Mouse (Mus musculus) T-helper 2 cell (primary cell): Measurements from ENCODE around the gene Crygc.

Experiments
- in situ Hi-C: fragments of 300-600 bp; cut with MboI, MseI; formaldehyde crosslinking; loops from one replicate; pipeline ENCODE4 v1.15.1; 2025; ENCODE audit warnings: high pct_unique_total_duplicates

Gene Crygc

DNA sequence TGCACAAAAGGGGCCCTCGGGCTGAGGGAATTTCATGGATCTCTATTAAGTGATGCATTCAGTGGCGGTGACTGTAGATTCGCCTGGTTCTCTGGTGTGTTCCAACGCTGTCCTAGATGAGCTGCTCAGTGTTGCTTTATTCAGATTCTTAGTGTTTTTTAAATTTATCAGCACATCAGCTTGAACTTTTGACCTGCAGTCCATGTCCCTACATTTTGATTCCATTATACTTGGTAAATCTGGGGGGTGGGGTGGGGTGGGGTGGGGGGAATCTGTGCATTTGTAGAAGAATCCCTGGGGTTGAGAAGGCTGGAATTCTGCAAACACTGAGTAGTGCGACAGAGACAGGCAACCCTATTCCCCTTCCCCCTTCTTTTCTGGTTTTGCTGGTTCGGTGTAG lies at the start of gene Crygc:
Gene Crygc (minus strand): TSS at position 101 of the 400 bp plus-strand sequence.
- in situ Hi-C loops = no loop called here

DNA sequence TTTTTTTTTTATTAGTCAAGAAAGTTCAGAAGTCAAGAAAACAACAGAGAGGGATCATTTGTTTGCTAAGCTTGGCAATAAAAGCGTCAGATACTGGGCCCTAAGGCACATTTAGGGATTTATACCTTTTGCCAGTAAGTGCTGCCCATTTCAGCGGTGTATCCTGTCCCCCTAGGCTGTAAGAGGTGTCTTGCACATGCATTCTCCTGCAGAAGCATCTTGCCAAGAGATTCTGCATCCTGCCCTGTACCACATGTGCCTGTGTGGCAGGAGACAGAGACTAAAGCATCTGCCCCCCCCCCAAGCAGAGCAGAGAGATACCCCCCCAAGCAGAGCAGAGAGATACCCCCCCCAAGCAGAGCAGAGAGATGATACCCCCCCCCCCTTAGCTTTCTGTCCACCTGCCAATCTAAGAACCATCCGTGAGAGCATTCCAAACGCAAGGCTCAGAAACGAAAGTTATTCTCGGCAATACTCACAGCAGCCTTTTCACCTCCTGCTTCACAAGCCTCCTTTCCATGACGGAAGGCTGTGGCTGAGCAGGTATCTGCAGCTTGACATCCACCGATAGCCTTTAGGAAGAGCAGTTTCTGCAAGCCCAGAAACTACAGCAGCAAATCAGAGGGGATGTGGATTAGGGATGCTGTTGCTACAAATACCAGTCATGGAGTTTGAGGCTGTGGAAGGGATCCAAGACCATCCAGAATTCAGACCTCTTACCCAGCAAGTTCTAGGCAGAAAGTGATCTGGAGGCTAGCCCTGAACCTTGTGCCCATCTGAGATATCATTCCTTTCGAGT lies 49.3 kb upstream of the Crygc start, which contains the start of gene D630023F18Rik:
Gene D630023F18Rik (minus strand): TSS at position 641 of the 799 bp plus-strand sequence.
- in situ Hi-C loops = no loop called here

DNA sequence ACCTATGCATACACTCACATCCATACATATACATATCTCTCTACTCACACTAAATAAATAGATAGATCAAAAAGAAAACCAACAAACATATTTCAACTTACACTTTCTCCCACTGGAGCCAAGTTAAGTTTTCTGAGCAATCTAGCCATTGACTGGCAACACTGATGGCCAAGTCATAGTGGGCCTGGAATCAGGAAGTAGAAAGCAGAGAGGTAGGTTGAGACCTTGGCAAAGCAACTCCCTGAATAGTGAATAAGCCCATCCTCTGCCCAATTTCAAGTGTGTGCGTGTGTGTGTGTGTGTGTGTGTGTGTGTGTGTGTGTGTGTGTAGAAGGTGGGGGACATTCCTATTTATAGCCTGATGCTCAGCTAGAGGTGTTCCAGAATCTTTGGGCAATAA lies 45.9 kb upstream of the Crygc start, which contains the start of gene Gm28845:
Gene Gm28845 (minus strand): TSS at position 121 of the 400 bp plus-strand sequence.
- in situ Hi-C loops = no loop called here

DNA sequence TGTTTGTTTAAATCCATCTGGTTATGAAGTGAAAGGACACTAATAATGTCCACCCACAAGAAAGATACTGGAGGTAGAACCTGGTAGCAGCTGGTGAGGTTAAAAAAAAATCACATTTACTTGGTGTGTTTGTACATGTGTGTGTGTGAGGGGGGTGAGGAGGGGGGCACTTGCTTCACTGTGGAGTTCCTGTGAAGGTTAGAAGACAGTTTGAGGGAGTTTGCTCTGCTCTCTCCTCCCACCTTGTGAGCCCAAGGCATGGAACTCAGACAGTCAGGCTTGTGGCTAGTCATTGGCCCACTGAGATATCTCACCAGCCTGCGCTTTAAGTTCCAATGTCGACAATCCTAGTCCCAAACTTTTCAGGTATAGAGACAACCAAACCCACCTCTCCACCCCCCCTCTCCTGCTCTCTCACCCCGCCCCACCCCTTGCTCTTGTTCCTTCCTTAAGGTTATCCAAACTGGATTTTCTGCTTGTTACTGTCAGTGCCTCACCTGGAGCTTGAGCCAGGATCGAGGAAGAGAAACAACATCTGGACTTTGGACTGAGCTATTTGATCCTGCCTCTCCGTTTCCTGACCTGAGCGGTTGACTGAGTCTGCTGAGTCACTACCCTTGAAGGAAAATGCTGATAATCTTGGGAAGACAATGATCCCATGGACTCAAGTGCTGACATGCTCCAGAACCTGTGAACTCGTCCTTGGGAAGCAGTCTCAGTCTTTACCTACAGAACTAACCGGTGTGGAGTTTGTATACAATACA lies 44.8 kb upstream of the Crygc start:
- in situ Hi-C loops = no loop called here

DNA sequence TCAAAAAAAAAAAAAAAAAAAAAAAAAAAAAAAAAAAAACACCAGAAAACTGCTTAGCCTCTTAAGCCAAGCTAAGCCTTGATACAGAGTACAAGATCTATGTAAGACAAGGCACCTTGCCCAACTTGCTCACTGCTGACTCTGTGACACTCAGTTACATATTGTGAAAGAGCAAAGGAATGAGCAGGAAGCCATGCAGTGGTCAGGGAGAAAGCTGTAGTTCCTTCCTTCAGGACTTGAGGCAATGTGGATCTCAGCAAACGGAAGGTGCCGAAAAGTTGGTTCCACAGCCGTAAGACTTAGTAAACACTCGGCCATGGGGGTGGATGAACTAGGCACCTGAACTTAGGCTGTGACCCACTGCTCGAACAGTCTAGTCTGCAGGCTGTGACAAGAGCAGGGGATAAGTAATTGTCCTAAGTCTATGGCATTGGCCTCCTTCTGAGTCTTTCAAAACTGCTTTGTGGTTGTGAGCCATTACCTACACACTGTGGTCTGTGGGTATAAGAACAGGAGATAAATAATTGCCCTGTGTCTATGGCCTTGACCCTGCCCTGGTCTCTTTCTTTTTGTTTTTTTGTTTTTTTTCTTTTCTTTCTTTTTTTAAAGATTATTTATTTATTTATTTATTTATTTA lies 40.2 kb upstream of the Crygc start:
- in situ Hi-C loops = no loop called here

DNA sequence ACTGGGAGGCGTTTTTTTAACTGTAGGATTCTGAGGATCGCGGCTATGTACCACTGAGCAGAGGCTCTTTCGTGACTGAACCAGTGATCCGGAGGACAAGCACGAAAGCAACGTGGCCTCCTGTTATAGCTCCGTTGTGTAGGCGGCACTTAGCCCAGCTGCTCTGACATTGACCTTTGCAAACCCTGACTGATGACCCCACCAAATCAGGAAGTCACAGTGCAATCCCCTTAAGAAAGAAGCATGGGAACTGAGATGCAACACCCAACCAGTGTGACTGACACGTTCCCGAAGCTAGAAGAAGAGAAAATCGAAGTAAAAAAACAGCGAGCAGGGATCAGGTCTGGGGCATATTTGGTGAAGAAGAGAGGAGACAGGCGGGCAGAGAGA lies 39.3 kb upstream of the Crygc start:
- in situ Hi-C loops = no loop called here

DNA sequence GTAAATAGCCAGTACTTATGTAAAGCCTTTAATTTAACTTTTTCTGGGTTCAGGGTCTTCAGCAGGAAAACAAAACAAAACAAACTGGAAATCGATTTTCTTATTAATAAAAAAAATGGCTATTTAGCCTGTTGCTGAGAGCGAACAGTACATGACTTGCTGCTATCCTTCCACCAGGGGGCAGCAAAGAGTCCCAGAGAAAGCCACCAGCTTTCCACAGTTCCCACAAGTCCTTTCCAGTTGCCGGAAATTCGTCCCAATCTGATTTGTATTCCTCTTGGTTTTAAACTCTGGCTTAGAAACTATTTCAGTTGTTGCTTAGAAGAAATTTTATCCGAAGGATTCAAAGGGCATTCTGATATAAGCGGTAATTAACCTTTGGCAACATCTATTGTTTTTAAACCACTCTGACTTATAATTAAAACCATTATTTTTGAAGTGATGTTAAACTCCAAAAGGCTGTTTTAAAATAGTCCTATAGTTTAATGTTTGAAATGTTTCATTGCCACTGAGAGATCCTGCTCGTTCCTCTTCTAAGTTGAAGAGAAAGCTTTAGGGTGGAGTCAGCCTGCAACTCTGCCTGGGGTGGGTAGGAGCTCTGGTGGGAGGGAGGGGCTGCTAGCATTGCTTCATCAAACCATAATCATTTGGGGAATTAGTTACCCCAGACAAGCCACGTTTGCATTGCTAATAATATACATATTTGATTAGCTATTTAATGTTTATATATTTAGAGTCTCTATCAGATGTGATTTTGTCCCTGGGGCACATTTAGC lies 38.7 kb upstream of the Crygc start:
- in situ Hi-C loops = no loop called here

DNA sequence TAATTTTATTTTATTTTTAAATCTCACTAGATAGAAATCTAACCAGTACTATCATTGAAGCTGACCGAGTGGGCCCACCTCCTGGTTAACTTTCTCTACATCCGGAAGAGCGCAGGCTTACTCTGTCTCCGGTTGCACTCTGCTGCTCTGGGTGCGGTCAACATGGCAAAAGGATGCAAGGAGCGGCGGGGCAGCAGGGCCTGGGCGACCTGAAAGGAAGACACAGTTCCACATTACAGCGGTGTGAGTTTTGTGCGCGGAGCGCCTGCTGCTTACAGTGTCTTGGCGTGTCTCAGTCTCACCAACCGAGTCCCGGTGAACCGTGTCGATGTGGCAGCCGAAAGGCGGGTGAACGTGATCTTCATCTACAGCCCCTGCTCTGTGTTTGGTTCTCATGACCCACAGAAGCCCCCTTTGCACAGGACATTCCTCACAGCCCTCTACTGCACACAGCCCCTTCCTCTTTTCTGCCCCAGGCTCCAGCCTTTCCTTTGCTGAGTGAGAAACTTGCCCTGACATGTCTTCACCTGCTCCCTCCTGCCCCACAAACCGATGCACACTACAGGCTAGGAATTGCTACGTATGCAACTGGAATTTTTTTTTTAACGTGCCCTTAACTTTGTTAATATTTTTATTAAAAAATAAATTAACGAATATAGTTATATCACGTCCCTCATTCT lies 36.4 kb upstream of the Crygc start:
- in situ Hi-C loops = no loop called here

DNA sequence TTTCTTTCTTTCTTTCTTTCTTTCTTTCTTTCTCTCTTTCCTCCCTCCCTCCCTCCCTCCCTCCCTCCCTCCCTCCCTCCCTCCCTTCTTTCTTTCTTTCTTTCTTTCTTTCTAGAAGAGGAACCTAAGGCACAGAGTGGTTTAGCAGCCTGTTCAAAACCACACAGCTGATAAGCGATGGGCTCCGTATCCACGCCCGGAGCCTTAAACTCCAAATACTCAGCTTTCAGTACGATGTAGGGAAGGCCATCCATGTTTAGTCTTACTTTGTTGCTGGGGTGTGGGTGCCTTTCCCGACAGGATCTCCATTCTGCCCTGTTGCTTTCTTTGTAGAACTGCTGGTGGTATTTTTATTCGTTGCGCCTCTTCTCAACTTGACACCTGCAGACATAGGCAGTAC lies 35.7 kb upstream of the Crygc start:
- in situ Hi-C loops = no loop called here

DNA sequence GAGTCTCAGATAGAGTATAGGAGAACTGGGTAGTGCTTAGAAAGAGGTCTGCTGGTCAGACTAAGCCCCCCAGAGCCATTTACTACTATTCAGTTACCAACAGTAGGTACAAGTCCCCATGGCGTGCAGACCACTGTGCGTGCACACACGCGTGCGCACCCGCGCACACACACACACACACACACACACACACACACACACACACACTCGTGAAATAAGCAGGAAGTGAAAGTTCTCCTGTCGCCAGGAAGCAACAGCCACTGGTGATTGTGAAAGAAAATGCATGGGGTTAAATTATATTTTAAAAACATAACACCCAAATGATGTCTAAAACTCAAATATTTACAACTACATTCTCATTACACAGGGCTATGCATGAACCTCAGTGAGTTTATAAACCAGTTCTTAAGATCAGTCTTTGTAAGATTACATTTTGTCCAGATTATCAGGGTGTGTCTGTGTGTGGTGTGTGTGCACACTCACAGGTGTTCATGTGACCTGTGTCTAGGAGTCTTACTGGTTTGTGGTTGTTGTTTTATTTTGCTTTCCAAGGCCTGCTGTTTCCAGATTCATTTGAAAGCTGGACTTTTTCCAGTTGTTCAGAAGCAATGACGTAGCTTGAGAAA lies 34.3 kb upstream of the Crygc start:
- in situ Hi-C loops = no loop called here

DNA sequence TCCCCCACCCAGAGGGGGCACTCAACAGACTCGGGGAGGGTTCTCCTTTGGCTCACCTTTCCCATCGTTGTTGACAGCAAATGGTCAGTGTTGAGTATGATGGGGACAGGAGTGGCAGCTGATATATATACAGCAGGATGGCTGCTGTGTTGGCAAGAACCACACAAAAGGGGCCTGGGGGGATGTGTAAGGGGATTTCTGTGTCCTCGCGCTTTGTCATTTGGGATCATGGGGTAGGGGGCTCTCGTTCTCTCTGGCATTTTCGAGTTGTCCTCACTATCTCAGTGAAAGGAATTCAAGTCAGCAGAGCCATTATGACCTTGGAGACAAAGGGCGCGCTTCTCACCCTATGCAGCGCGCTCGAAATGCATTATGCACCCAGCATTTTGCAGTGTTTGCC lies 29.8 kb upstream of the Crygc start, which contains the start of gene Cryga:
Gene Cryga (minus strand): TSS at position 101 of the 400 bp plus-strand sequence.
- in situ Hi-C loops = no loop called here

DNA sequence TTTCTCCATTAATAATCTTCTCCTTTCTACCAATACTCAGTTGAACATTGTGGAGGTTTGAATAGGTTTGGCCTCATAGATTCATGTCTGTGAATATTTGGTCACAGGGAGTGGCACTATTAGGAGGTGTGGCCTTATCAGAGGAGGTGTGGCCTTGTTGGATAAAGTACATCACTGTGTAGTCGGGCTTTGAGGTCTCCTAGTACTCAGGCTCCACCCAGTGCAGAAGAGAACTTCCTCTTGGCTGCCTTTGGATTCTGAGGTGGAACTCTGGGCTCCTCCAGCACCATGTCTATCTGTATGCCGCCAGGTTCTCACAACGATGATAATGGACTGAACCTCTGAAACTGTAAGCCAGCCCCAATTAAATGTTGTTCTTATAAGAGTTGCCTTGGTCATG lies 23.5 kb upstream of the Crygc start:
- in situ Hi-C loops = no loop called here

DNA sequence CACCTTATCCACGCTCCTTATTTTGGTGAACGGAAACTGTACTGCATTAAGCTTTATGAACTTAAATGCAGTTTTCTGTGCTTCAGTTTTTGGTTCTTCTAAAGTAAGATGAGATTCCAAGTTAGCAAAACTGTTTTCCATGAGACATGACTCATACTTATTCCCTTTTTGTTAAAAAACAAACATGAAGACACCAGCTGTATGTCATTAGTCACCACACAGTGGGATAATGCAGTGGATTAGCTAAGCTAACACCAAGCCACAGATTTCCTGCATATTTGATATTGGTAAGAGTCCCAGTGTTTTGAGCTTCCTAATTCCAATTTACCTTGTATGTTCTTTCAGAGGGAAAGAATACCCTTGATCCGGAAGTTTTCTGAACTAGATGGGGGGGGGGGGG lies 18.1 kb upstream of the Crygc start:
- in situ Hi-C loops = no loop called here

DNA sequence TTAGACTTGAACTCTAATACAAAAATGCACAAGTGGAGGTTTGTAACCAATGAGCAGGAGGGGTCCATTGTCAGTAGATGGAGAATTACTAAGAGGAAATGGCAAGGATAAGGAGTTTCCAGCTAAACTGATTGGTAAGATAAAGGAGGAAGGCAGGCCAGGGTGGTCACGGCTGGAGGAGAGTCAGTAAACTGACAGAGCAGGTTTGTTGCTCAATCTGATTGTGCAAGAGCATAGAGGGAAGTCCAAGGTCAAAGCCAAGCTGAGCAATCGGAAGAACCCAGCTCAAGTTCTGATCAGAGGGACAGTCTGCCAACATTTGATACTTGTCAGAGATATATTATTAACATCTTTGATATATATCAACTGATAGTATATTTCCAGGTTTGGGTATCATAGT lies 16.9 kb upstream of the Crygc start:
- in situ Hi-C loops = no loop called here

DNA sequence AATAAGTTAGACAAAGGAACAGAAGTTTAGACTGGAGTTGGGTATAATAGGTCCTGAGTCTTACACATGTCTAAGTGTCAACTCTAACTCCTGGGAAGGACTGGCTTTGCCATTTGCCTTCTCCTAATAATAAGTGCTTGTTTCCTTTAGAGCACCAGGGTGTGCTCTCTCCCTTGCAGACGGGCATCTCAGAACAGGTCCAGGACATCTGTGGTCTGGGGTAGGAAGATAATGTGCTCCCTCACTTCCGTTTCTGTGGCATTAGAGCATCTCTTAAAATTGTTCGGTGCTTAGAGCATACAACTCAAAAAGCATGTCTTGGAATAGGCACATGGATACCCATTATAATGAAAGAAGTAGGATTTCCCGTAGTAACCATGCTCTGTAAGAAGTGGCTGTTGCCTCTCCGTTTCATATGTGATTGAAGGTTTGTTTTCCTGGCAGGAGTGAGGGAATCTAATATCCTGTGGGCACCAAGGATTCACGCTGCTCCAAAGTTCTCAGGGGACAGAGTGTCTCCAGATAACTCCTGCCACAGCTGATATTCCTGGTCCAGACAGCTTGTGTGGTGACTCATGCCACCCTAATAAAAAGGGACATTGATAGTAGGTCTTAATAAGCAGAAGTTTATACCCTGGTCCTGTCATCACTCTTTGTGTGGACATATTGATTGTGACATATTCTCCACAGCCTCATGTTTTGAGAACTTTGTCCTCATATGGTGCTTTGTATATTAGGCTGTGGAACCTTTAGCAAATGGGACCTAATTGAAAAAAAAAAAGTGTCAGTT lies 15.3 kb upstream of the Crygc start:
- in situ Hi-C loops = no loop called here

DNA sequence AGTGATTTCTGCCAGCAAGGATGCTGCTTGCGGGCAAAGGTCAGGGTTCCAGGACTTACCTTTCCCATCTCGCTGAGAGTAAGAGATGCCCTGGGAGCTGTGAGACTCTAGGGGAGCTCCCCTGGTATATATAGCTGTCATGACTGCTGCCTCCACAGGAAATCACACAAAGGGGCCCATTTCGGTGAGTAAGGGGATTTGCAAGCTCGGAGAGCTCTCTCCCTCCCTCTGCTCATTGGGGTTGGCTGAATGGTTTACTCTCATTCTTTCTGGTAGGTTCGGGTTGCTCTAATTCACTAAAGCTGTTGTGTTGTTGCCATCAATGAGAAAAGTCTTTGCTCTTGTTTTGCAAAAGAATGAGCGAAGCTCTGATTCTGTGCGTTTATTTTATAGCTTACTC lies 8.7 kb upstream of the Crygc start, which contains the start of gene Crygb:
Gene Crygb (minus strand): TSS at position 101 of the 400 bp plus-strand sequence.
- in situ Hi-C loops = no loop called here

DNA sequence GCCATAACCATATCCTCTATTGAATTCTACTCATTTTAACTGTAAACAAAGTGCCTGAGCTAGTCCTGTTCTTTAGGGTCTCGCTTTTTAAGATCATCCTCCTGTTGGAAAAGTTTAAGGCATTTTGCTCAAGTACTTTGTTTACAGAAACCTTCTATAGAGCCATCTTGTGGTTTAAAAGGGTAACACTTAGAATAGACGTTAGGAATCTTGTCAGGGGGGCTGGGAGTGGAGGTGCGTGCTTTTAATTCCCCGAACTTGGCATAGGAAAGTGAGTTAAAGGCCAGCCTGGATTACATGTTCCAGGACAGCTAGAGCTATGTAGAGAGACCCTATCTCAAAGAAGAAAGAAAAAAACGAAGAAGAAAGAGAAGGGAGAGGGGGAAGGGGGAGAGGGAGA lies 2.1 kb upstream of the Crygc start:
- in situ Hi-C loops = no loop called here

DNA sequence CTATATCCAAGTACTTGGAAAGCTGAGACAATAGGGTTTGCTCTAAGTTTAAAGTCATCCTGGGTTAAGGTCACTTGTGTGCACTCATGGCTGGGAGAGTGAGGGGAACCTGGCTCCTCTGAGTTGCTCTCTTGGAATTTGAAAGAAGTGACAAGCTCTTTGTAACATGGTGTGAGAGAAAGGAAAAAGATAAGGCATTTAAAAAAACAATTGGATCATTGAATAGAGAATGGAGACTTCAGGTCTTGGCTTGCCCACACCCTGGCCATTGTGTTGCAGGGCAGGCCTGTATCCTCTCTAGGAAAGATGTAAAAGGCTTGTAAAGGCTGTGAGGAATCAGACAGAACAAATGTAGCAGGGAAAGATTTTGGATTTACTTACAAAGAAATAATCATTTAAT lies 5.6 kb downstream of the Crygc start:
- in situ Hi-C loops = no loop called here

DNA sequence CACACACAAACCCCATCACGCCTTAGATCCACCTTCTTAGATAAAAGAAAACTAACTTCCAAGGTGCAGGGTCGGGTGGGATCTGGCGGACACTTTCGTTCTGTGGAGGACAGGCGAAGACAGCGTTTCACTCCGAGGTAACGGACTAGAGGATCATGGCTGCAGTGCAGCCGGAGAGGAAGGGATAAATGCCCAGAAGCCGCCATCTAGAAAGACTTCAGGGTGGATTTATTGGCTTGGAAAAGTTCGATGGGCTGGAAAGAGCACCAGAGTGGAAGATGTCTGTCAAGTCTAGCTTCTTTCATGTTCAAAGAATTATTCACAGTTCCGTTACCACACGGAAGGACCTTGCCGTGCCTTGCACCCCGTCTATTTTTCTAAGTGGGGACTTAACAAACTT lies 9.3 kb downstream of the Crygc start:
- in situ Hi-C loops = no loop called here

DNA sequence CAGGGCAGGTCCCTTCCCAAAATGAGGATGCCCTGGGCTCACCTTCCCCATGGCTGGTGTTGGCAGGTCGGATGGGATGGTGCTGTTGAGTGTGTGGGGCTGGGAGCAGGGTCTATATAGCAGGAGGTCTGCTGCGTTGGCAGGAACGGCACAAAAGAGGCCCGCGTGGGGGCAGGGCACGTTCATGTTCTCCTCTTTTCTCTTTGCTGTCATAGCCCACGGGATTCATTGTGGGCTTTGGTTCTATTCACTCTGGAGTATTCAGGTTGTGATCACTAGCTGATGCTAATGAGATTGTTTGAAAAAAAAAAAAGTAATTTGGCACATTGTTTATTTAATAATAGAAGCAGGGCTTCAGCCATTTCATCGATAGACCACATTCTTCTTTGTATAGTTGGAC lies 10.1 kb downstream of the Crygc start, which contains the start of gene Crygd:
Gene Crygd (minus strand): TSS at position 101 of the 400 bp plus-strand sequence.
- in situ Hi-C loops = no loop called here
